Mouse (Mus musculus): Measurements from ENCODE around the gene Chd3. TPM values are rescaled to one million over a fixed set of nuclear protein-coding genes. Genes with fewer than 3 reads are reported as not detected.

Gene Chd3
- total and polyA plus RNA-seq, 3 experiments, result 31.9 to 92.0 (median 66.4) TPM

- H3K36me3 ChIP-seq (replicated peaks in 1 of 2; ENCODE audit: control insufficient read depth in 1 of 2, insufficient read depth in 1 of 2, low read length in 1 of 2), result peaks cover 7 to 46% of the 10 kb centered on the region in 2 experiments
- H3K9me3 ChIP-seq (replicated peaks; ENCODE audit: low read length), result no peaks in the 10 kb centered on the region
- peaks cover 2 to 19% of the 10 kb centered on the region in 2 experiments; a peak in 2 of 4 replicates for H3K4me1 ChIP-seq (ENCODE audit: control insufficient read depth in 1 of 2, insufficient read depth in 2 of 2)
- TF ChIP-seq SMC3 (IDR thresholded peaks at IDR 0.05; ENCODE audit: low read depth, low read length) (no peak), IRF4 (IDR thresholded peaks at IDR 0.05; ENCODE audit: low read depth, low read length) (no peak), RAD21 (IDR thresholded peaks at IDR 0.05; ENCODE audit: low read depth, low read length) (no peak), ZMIZ1 (IDR thresholded peaks at IDR 0.05; ENCODE audit: low read depth, low read length) (no peak), MAX (IDR thresholded peaks at IDR 0.05; ENCODE audit: low read length) (no peak), BHLHE40 (IDR thresholded peaks at IDR 0.05; ENCODE audit: low read depth, low read length) (no peak), MAZ (IDR thresholded peaks at IDR 0.05; ENCODE audit: low read depth, low read length) (no peak), CHD2 (IDR thresholded peaks at IDR 0.05; ENCODE audit: low read length) (no peak), USF1 (IDR thresholded peaks at IDR 0.05; ENCODE audit: low read depth, low read length) (no peak), ELF1 (IDR thresholded peaks at IDR 0.05; ENCODE audit: low read depth, low read length) (no peak), ETS1 (conservative IDR thresholded peaks at IDR 0.05; ENCODE audit: low read depth, low read length) (no peak), TCF12 (IDR thresholded peaks at IDR 0.05; ENCODE audit: low read depth, low read length) (no peak), POLR2AphosphoS2 (IDR thresholded peaks at IDR 0.05; ENCODE audit: low read depth, low read length) (no peak), CHD1 (IDR thresholded peaks at IDR 0.05; ENCODE audit: low read depth, low read length) (no peak), MEF2A (IDR thresholded peaks at IDR 0.05; ENCODE audit: borderline replicate concordance, low read depth, low read length) (no peak)
- dilution Hi-C loops (cut with MboI; ENCODE audit: extremely low pct_ligation_motif_present, extremely low pct_unique_long_range_greater_than_20kb, low sequenced_read_pairs), result no loop called here
- H3K27ac ChIP-seq (ENCODE audit: insufficient read depth, low read depth), result no peak overlapping the region
- no peak overlapping the region for H3K9ac ChIP-seq (ENCODE audit: insufficient read depth, low read depth)
- H3K4me2 ChIP-seq (ENCODE audit: insufficient read depth, low read depth, poor library complexity, severe bottlenecking), result no peak overlapping the region
- DNase-seq (ENCODE audit: extremely low read depth), result no peak
- H3K4me3 ChIP-seq (replicated peaks in 1 of 3; ENCODE audit: low read depth in 2 of 3, low read length in 2 of 3, poor library complexity in 1 of 3), result no peak overlapping the region
- no peaks in the 10 kb centered on the region for H3K27me3 ChIP-seq (replicated peaks)
- no peaks in the 10 kb centered on the region; the same call in 1 of the 2 replicates for H3K79me2 ChIP-seq (replicated peaks; ENCODE audit: control insufficient read depth, extremely low read depth, insufficient read depth, poor library complexity, severe bottlenecking)
- in situ Hi-C loops (cut with MboI; ENCODE audit: low pct_ligation_motif_present, low pct_unique_long_range_greater_than_20kb, low sequenced_read_pairs), result no loop called here
These were observed 4.2 kb upstream of the Chd3 start for GRCm38 (mm10) chr11:69373223-69373965.

GRCm38 (mm10) chr11:69372780-69373170 is 3.6 kb upstream of the Chd3 start:
- TF ChIP-seq RAD21 (IDR thresholded peaks at IDR 0.05; ENCODE audit: low read depth, low read length) (peak; percentile 35), CTCF (conservative IDR thresholded peaks at IDR 0.05 in 1 of 2, IDR thresholded peaks at IDR 0.05 in 1 of 2; ENCODE audit: low read depth in 2 of 2, low read length in 2 of 2) (peak; percentile 60 to 73), GABPA (IDR thresholded peaks at IDR 0.05; ENCODE audit: insufficient replicate concordance, low read depth, low read length) (no peak), SMC3 (IDR thresholded peaks at IDR 0.05; ENCODE audit: low read depth, low read length) (peak; percentile 44)
- H3K4me2 ChIP-seq (ENCODE audit: insufficient read depth, low read depth, poor library complexity, severe bottlenecking), result no peak overlapping the region

More at GRCm38 (mm10) chr11:69372780-69373170, 3.6 kb upstream of the Chd3 start:
- Histone ChIP-seq H3K4me1 (ENCODE audit: control insufficient read depth in 1 of 2, insufficient read depth in 2 of 2) (peaks cover 4 to 22% of the 10 kb centered on the region in 2 experiments), H3K9ac (ENCODE audit: insufficient read depth, low read depth) (no peak overlapping the region), H3K27me3 (replicated peaks) (no peaks in the 10 kb centered on the region), H3K36me3 (replicated peaks in 1 of 2; ENCODE audit: control insufficient read depth in 1 of 2, insufficient read depth in 1 of 2, low read length in 1 of 2) (peaks cover 7 to 44% of the 10 kb centered on the region in 2 experiments), H3K9me3 (replicated peaks; ENCODE audit: low read length) (no peaks in the 10 kb centered on the region), H3K27ac (ENCODE audit: insufficient read depth, low read depth) (no peak overlapping the region), H3K4me3 (replicated peaks in 1 of 3; ENCODE audit: low read depth in 2 of 3, low read length in 2 of 3, poor library complexity in 1 of 3) (no peak overlapping the region), H3K79me2 (replicated peaks; ENCODE audit: control insufficient read depth, extremely low read depth, insufficient read depth, poor library complexity, severe bottlenecking) (peaks cover 3% of the 10 kb centered on the region; the same call in 1 of the 2 replicates)
- in situ Hi-C loops (cut with MboI; ENCODE audit: low pct_ligation_motif_present, low pct_unique_long_range_greater_than_20kb, low sequenced_read_pairs), result no loop called here
- DNase-seq (ENCODE audit: extremely low read depth), result peak; percentile 24
- dilution Hi-C loops (cut with MboI; ENCODE audit: extremely low pct_ligation_motif_present, extremely low pct_unique_long_range_greater_than_20kb, low sequenced_read_pairs), result no loop called here

Data from CH12.LX (cell line).